Mouse (Mus musculus): ENCODE measurements around the gene Magix.

Gene Magix

GRCm38 (mm10) chrX:7673578-7674281, 7.3 kb downstream of the Magix start:
- peak; percentile 66 for DNase-seq

GRCm38 (mm10) chrX:7672739-7673138, 8.3 kb downstream of the Magix start:
- peak; percentile 17 for DNase-seq

DNA sequence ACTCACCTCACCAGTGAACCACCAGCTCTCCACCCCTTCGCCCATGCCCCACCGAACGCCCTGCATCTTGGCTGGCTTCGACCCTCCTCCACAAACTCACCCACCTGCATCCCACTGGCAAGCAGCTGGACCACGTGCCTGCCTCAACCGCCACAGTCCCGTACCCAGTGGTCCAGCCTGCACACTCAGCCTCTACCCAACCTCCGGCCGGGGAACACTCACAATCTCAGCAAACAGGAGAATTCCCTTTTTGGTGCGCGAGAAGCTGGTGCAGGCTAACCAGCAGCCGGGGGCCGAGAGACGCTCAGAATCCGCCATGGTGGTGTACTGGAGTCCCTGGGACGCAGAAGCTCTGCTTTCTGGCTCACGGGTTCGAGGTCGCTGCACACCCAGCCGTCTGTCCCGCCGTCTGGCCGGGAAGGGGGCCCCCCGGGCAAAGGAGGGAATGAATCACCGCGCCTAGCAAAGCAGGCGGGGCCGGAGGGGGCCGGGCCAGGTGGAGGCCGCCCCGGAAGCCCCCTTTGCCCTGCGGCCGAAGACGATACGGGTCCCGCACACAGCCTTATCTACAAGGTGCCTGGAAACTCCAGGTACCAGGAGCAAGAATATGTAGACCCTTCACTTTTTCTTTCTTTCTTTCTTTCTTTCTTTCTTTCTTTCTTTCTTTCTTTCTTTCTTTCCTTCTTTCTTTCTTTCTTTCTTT, 10.0 kb downstream of the Magix start, which contains the start of gene Plp2:
Plp2 (minus strand) TSS at position 470 of the 703 bp plus-strand sequence.
- DNase-seq = peak; percentile 57

GRCm38 (mm10) chrX:7670390-7670881, 10.6 kb downstream of the Magix start:
- peak; percentile 60 for DNase-seq

DNA sequence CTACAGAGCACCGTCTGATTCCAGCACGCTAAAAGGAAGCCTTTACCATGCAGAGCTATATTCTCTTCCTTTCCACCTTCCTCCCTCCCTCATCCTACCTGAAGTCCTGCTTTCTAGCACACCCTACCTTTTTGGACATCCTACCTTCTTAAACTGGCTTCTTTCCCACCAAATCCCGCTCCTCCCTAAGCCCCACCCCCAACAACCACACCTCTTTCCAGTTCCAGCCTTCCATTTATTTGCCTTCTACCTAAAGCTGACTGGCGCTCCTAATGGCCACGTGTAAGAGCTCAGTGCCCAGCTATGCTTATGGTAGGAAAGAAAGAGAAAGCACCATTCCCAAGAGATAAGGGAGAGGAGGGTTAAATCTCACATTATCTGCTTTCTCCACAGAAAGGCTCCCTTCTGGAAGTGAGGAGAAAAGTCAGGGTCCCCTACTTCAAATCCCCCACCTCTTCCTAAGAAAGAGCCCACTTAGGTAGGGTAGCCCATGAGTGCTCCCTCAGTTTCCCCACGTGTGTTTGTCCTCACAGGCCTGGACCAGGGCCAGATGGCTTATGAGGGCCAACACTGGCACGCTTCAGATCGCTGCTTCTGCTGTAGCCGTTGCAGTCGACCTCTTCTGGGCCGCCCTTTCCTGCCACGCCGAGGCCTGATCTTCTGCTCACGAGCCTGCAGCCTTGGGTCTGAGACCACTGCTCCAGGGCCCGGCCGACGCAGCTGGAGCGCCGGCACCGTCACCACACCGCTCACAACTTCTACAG, 15.1 kb downstream of the Magix start:
- no peak for DNase-seq

DNA sequence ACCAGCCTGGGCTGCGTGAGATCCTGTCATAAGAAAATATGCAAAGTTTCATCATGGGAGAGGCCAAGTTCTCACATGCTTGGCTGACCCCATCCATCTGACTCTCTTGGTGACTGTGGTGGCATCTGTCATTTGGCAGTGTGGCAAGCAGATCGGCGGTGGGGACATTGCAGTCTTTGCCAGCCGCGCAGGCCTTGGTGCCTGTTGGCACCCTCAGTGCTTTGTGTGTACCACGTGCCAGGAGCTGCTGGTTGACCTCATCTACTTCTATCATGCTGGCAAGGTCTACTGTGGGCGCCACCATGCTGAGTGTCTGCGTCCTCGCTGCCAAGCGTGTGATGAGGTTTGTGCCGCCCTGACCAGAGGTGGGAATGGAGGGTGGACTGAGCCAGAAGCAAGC, 16.3 kb downstream of the Magix start:
- no peak for DNase-seq

DNA sequence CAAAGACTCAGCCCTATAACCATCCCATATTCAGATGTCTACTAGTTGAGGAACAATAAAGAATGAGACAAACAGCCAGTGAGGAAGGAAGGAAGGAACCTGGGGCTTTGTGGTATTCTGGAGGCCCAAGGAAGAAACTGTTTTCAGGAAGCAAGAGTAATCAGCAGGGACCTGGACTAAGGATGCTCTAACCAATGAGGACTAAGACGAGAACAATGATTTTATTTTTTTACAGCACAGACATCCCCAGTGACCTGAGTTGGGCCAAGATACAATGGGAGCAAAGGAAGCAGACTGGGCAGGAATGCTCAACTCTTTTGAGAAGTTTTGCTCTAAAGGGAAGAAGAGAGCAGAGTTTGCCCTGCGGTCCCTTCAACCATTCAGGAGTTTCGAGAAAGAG, 18.1 kb downstream of the Magix start:
- DNase-seq = no peak

- DNase-seq = no peak
These were observed 20.0 kb downstream of the Magix start for GRCm38 (mm10) chrX:7661086-7661485.

- no peak for DNase-seq
These were observed 22.1 kb downstream of the Magix start for GRCm38 (mm10) chrX:7658785-7659589.

GRCm38 (mm10) chrX:7658031-7658784, 22.8 kb downstream of the Magix start:
- DNase-seq = no peak

DNA sequence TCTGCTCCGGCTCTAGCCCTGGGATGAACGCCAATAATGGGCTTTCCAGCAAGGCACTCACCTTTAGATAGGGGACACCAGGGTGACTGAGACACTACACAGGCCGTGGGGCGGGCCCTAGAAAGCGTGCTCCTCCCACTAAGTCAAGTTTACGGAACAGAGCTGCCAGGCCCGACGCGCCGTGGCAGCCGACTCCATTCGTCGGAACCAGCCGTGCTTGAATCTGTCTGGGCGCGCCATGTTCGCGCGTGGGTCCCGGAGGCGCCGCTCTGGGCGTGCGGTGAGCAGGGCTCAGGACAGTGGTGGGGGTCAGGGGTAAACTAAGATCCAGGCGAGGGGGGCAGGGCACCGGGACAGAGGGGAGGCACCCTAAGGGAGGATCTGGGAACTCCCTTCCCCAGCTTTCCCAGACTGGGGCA, 23.8 kb downstream of the Magix start, which contains the start of gene Prickle3:
Prickle3 (plus strand) TSS at position 40 of the 419 bp plus-strand sequence.
- peak; percentile 63 for DNase-seq

- peak; percentile 76 for DNase-seq
These were observed 32.3 kb downstream of the Magix start for GRCm38 (mm10) chrX:7648671-7649304.

DNA sequence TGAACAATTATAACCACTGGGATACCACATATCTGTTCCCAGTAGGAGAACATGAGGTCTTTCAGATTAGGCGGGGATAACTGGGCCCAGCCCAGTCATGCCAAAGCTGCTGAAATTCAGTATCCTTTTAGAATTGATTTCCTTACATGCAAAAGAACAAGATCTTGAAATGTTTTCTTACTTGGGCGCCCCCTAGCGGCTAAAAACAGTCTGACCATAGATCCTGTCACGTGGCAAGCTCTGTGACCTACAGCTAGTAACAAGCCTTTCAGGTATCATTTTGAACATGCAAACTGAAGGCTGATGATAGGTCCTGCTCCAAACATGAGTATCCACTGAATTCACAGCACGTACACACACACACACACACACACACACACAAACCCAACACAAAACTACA, 35.7 kb downstream of the Magix start:
- DNase-seq = peak; percentile 90

GRCm38 (mm10) chrX:7640785-7641184, 40.3 kb downstream of the Magix start:
- DNase-seq = no peak

DNA sequence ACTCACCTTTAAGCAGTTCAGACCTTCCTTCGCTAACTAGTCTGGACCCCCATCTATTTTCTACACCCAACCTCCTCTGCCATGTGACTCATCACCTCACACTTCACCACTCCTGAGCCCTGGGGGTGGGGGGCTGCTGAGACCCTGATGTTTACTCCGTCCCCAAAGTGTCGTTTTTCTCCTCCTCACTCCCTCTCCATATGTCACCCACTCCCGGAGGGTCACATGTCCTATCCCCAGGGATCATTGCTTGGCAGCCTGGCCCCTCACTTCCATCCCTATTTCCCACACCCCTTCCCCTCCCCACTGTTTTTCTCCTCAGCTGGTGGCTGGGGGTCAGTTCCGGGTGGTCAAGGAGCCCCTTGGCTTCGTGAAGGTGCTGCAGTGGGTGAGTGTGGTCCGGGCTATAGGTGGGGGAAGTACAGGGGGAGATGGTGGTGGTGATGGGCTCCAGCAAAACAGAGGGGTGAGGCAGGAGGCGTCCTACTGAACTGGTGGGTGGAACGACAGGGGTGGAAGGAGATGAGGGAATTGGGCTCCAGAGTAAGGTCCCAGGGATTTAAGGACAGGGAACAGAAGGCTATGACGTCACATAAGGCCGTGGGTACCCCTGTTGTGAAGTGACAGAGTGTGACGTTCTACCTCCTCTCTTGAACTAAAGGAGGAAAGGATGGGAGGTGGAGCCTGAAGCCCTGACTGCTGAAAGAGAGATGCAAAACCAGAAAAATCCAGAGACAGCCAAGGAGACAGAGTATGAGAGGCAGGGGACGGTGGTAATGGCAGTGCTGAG, 41.3 kb downstream of the Magix start:
- DNase-seq = no peak

GRCm38 (mm10) chrX:7638401-7639091, 42.5 kb downstream of the Magix start, which contains the start of gene Syp:
Syp (plus strand) TSS chrX:7638471.
- DNase-seq = peak; percentile 92

DNA sequence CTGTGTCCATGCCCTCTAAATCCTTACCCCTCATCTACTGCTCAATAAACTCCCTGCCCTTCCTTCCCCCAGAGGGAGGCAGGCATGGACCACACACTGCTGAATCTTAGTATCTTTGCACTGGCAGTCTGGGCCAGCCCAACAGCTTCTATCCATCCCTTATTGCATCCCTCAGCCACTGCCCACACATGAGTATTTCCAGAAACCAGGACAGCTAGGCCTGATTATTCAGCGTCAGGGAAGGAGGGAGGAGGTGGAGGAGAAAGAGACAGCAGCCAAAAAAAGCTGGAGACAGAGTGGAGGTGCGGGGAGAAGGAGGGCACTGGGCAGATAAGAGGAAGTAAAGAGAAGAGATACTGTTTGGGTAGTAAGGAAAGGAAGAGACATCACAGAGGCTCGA, 46.0 kb downstream of the Magix start:
- DNase-seq = no peak

DNA sequence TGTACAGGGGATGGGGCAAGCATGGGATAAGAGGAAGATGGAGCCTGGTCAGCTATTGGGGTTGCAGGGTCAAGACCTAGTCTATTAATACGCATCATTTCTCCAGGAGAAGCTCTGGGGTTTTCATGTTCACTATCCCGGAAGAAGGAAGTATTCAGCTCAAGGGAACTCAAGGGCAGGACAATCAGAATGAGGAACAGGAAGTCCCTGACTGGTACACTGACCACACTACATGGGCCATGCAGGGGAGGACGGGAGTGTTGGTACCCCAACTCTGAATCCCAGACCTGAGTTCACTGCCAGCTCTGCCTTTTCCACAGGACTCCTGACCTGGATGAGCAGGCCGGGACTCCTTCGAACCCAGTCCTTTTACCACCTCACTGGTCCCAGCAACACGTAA, 48.5 kb downstream of the Magix start:
- DNase-seq = no peak
